Mouse (Mus musculus) midbrain, embryonic 13.5 days (tissue): Measurements from ENCODE around the gene Gna12. TPM values are rescaled to one million over a fixed set of nuclear protein-coding genes. Genes with fewer than 3 reads are reported as not detected.

Source experiments
- ATAC-seq: fragments of 200-750 bp; cut with Nextera tagmentation; 2 replicates; pipeline ENCODE4 v1.8.0; 2017; ENCODE audit warnings: mild to moderate bottlenecking, moderate TSS enrichment, moderate library complexity
- H3K27ac ChIP-seq: fragments of 300-500 bp; sonication (generic); 2 replicates; pipeline ENCODE4 v1.5.1; 2015; ENCODE audit warnings: inconsistent platforms, mild to moderate bottlenecking, moderate library complexity
- H3K27me3 ChIP-seq: fragments of 300-500 bp; sonication (generic); 2 replicates; pipeline ENCODE4 v1.6.1; 2015; ENCODE audit warnings: mild to moderate bottlenecking, inconsistent platforms
- H3K36me3 ChIP-seq: fragments of 300-500 bp; sonication (generic); 2 replicates; pipeline ENCODE4 v1.6.1; 2015; ENCODE audit warnings: mild to moderate bottlenecking, inconsistent platforms
- H3K4me1 ChIP-seq: fragments of 300-500 bp; sonication (generic); replicated peaks from 2 replicates; pipeline ENCODE4 v1.6.1; 2015; ENCODE audit warnings: inconsistent platforms
- H3K4me2 ChIP-seq: fragments of 300-500 bp; sonication (generic); replicated peaks from 2 replicates; pipeline ENCODE4 v1.6.1; 2015; ENCODE audit warnings: moderate library complexity, mild to moderate bottlenecking, inconsistent platforms
- H3K4me3 ChIP-seq: fragments of 300-500 bp; sonication (generic); replicated peaks from 2 replicates; pipeline ENCODE4 v1.5.1; 2015; ENCODE audit warnings: mild to moderate bottlenecking, inconsistent platforms
- H3K9ac ChIP-seq: fragments of 300-500 bp; sonication (generic); replicated peaks from 2 replicates; pipeline ENCODE4 v1.6.1; 2015; ENCODE audit warnings: mild to moderate bottlenecking, inconsistent platforms
- H3K9me3 ChIP-seq: fragments of 300-500 bp; sonication (generic); 2 replicates; pipeline ENCODE4 v1.6.1; 2016; ENCODE audit warnings: mild to moderate bottlenecking, inconsistent platforms
- WGBS: fragments of 180-500 bp; shearing (Covaris S2); methylation state at CpG from one replicate; pipeline ENCODE4 v1.1.7; 2015; 5-methylcytosine and 5-hydroxymethylcytosine counted together
- polyA plus RNA-seq: library from polyadenylated mRNA; unstranded; fragments of >200 nt; fragmentation: Nextera tagmentation; extraction: Ambion mirVana; gene quantifications from 2 replicates; pipeline ENCODE4 v1.2.1, GENCODE M21; 2015

Gna12 gene
- polyA plus RNA-seq, 1 experiment from 2014 or later, result 12.0 TPM

DNA sequence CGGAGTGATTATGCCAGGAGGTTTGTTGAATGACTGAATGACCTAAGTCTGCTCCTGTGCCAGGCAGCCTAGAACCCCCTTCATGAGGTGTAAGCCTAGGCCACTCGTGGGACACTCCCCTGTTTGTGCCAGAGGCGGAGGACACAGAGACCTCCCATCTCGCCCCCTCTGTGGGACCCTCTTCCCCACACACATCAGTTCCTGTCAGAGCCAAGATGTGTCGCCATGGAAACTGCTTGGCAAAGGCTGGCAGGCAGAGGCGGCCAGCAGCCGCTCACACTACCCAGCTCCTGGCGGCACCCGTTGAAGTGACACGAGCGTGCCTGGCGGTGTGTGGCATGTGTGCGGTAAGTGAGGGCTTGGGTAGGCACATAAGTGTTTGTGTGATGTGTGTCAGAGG is 106.4 kb downstream of the Gna12 start, which contains the start of gene Amz1:
TSS of gene Amz1 (plus strand) at position 306 of the 400 bp plus-strand sequence.
- Histone ChIP-seq H3K9ac (0 out of 2 replicates have a peak within 1 kb of the TSS, but pooled peaks have one; percentile 1), H3K4me3 (no peak within 1 kb of the TSS), H3K4me1 (peaks cover 27% of the 10 kb centered on the region), H3K27ac (no peak within 1 kb of the TSS), H3K4me2 (0 out of 2 replicates have a peak within 1 kb of the TSS, but pooled peaks have one; percentile 25), H3K9me3 (no peaks in the 10 kb centered on the region; the same call in 1 of the 2 replicates), H3K36me3 (peaks cover 12% of the 10 kb centered on the region), H3K27me3 (no peaks in the 10 kb centered on the region)
- peak; percentile 82 for ATAC-seq
- WGBS, result 62% methylated on average over 13 of the region's 13 CpGs

DNA sequence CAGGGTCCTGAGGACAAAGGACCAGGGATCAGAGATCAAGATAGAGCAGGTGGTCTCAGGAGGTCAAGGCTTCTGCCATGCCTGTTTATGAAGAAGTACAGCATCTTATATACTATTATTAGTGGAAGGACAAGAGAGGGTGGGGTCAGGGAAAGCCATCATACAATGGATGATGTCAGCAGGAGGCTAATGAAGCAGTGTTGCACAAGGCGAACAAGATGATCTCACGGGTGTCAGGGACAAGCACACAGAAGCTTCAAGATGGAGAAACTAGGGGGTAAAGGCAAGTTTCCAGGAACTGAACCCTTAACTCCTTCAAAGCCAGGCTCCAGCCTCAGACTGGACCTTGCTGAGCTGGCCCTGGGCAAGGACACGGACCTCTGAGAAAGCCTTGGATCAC is 108.1 kb downstream of the Gna12 start:
- Histone ChIP-seq H3K4me1 (peaks cover 27% of the 10 kb centered on the region), H3K9me3 (no peaks in the 10 kb centered on the region; the same call in 1 of the 2 replicates), H3K36me3 (peaks cover 29% of the 10 kb centered on the region), H3K4me2 (no peak overlapping the region), H3K27me3 (no peaks in the 10 kb centered on the region), H3K9ac (no peak overlapping the region), H3K4me3 (no peak overlapping the region), H3K27ac (no peak overlapping the region)
- no peak for ATAC-seq
- 88% methylated on average over 3 of the region's 3 CpGs for WGBS

GRCm38 (mm10) chr5:140720773-140721172 is 109.5 kb downstream of the Gna12 start:
- ATAC-seq, result no peak
- Histone ChIP-seq H3K27me3 (no peaks in the 10 kb centered on the region), H3K4me1 (peaks cover 21% of the 10 kb centered on the region), H3K4me2 (no peak overlapping the region), H3K9me3 (no peaks in the 10 kb centered on the region; the same call in 1 of the 2 replicates), H3K27ac (no peak overlapping the region), H3K9ac (no peak overlapping the region), H3K4me3 (no peak overlapping the region), H3K36me3 (peaks cover 42% of the 10 kb centered on the region)
- WGBS, result 82% methylated on average over 7 of the region's 7 CpGs

DNA sequence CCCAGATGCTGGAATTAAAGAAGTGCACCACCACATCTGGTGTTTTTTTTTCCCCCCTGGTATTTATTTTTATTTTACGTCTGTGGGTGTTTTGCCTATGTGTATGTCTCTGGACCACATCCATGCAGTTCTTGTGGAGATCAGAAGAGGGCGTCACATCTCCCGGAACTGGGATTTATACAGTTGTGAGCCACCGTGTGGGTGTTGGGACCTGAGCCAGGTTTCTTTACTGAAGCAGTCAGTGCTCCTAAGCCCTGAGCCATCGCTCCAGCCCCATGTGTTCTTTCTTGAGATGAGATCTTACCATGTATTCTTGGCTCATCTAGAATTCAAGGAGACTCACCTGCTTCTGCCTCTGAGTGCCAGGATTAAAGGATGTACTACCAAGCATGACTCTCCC is 119.2 kb downstream of the Gna12 start:
- H3K9ac ChIP-seq, result no peak overlapping the region
- peaks cover 78% of the 10 kb centered on the region for H3K36me3 ChIP-seq
- no peak overlapping the region for H3K4me2 ChIP-seq
- peaks cover 6% of the 10 kb centered on the region for H3K4me1 ChIP-seq
- H3K4me3 ChIP-seq, result no peak overlapping the region
- no peaks in the 10 kb centered on the region for H3K27me3 ChIP-seq
- no peaks in the 10 kb centered on the region for H3K9me3 ChIP-seq
- H3K27ac ChIP-seq, result no peak overlapping the region
- 84% methylated on average over 5 of the region's 5 CpGs for WGBS
- no peak for ATAC-seq

GRCm38 (mm10) chr5:140710315-140710714 is 119.9 kb downstream of the Gna12 start:
- ATAC-seq, result no peak
- 93% methylated on average over 6 of the region's 6 CpGs for WGBS
- no peak overlapping the region for H3K4me2 ChIP-seq
- no peaks in the 10 kb centered on the region for H3K27me3 ChIP-seq
- H3K27ac ChIP-seq, result no peak overlapping the region
- H3K9me3 ChIP-seq, result no peaks in the 10 kb centered on the region
- peaks cover 14% of the 10 kb centered on the region for H3K4me1 ChIP-seq
- H3K4me3 ChIP-seq, result no peak overlapping the region
- H3K36me3 ChIP-seq, result peaks cover 71% of the 10 kb centered on the region
- H3K9ac ChIP-seq, result no peak overlapping the region

Other genes with a start within 250 kb of the Gna12 start
- gene Lfng, start 223.1 kb downstream of the Gna12 start, polyA plus RNA-seq, result 25.0 and 25.7 TPM in 2 replicates
- gene Ttyh3, start 181.4 kb downstream of the Gna12 start, polyA plus RNA-seq, result 53.6 and 76.6 TPM in 2 replicates
- 24.4 and 26.0 TPM in 2 replicates for gene Iqce, start 128.1 kb downstream of the Gna12 start, polyA plus RNA-seq
- 20.7 and 22.4 TPM in 2 replicates for gene Brat1, start 125.4 kb downstream of the Gna12 start, polyA plus RNA-seq
- 2.1 and 3.2 TPM in 2 replicates for gene Amz1, start 106.3 kb downstream of the Gna12 start, polyA plus RNA-seq
- gene Card11, start 170.2 kb upstream of the Gna12 start, polyA plus RNA-seq, result 0.07 TPM in 1 of 2 replicates, not detected in the other